Mouse (Mus musculus) embryonic facial prominence, embryonic 13.5 days (tissue): ENCODE data around the gene Ypel5. TPM values are rescaled to one million over a fixed set of nuclear protein-coding genes. Genes with fewer than 3 reads are reported as not detected.

ENCODE experiments used
- ATAC-seq: fragments of 200-750 bp; cut with Nextera tagmentation; 2 replicates; pipeline ENCODE4 v1.8.0; 2017; ENCODE audit warnings: low read depth; ENCODE audit not compliant: insufficient number of reproducible peaks, insufficient read depth, low FRiP score, low TSS enrichment
- H3K27ac ChIP-seq: fragments of 300-500 bp; sonication (generic); 2 replicates; pipeline ENCODE4 v1.5.1; 2015; ENCODE audit warnings: moderate library complexity, mild to moderate bottlenecking, inconsistent platforms
- H3K27me3 ChIP-seq: fragments of 300-500 bp; sonication (generic); 2 replicates; pipeline ENCODE4 v1.6.1; 2015; ENCODE audit warnings: mild to moderate bottlenecking, inconsistent platforms
- H3K36me3 ChIP-seq: fragments of 300-500 bp; sonication (generic); 2 replicates; pipeline ENCODE4 v1.6.1; 2015; ENCODE audit warnings: mild to moderate bottlenecking, inconsistent platforms
- H3K4me1 ChIP-seq: fragments of 300-500 bp; sonication (generic); 2 replicates; pipeline ENCODE4 v1.6.1; 2015; ENCODE audit warnings: inconsistent platforms
- H3K4me2 ChIP-seq: fragments of 300-500 bp; sonication (generic); 2 replicates; pipeline ENCODE4 v1.6.1; 2015; ENCODE audit warnings: moderate library complexity, mild to moderate bottlenecking, inconsistent platforms
- H3K4me3 ChIP-seq: fragments of 300-500 bp; sonication (generic); 2 replicates; pipeline ENCODE4 v1.5.1; 2015; ENCODE audit warnings: mild to moderate bottlenecking, inconsistent platforms
- H3K9ac ChIP-seq: fragments of 300-500 bp; sonication (generic); 2 replicates; pipeline ENCODE4 v1.6.1; 2015; ENCODE audit warnings: mild to moderate bottlenecking, inconsistent platforms
- H3K9me3 ChIP-seq: fragments of 300-500 bp; sonication (generic); 2 replicates; pipeline ENCODE4 v1.6.1; 2016; ENCODE audit warnings: inconsistent platforms
- WGBS: fragments of 180-500 bp; shearing (Covaris S2); methylation state at CpG from one replicate; pipeline ENCODE4 v1.1.7; 2015; ENCODE audit warnings: mixed read lengths; 5-methylcytosine and 5-hydroxymethylcytosine counted together
- polyA plus RNA-seq: library from polyadenylated mRNA; unstranded; fragments of >200 nt; fragmentation: Nextera tagmentation; extraction: Ambion mirVana; gene quantifications from 2 replicates; pipeline ENCODE4 v1.2.1, GENCODE M21; 2015

Ypel5 gene
- polyA plus RNA-seq, result 48.1 and 50.8 TPM in 2 replicates

GRCm38 (mm10) chr17:72836158-72837115, at the start of gene Ypel5:
TSS of gene Ypel5 (plus strand) at chr17:72836453.
- peak; percentile 99 for ATAC-seq
- peak within 1 kb of the TSS; percentile 90 for H3K4me3 ChIP-seq
- H3K4me2 ChIP-seq, result peak within 1 kb of the TSS; percentile 73
- under 1% methylated on average over 65 of the region's 93 CpGs for WGBS
- peaks cover 8% of the 10 kb centered on the region for H3K4me1 ChIP-seq
- H3K9me3 ChIP-seq, result no peaks in the 10 kb centered on the region
- peak within 1 kb of the TSS; percentile 96 for H3K9ac ChIP-seq
- H3K27me3 ChIP-seq, result no peaks in the 10 kb centered on the region
- 0 out of 2 replicates have a peak, but pooled peaks cover 4% of the 10 kb centered on the region for H3K36me3 ChIP-seq
- peak within 1 kb of the TSS; percentile 98 for H3K27ac ChIP-seq

DNA sequence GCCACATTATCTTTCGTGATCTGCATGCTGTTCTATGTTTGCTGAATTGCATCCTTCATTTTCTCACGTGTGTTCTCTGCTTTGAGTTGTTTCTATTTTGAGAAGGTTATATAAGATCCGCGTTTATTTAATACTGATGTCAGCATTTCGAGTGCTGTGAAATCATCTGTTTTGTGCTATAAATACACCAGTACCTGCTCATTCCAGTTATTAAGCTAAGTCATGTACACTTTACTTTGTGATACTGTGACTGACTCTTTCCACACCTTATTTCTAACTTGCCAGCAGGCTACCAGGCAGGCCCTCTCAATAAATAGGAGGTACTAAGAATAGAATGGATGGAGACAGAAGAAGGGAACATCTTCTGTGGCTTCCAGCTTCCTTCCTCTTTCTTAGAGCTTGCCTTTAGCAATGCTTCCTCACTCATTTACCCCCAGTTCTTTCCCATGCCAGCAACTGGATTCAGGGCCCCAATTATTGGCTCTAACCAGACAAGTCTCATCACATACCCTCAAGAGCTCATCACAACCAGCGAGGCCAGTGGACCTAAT, 48.3 kb upstream of the Ypel5 start:
- Histone ChIP-seq H3K4me3 (no peak overlapping the region), H3K27ac (no peak overlapping the region), H3K9ac (no peak overlapping the region), H3K4me2 (no peak overlapping the region), H3K9me3 (no peaks in the 10 kb centered on the region), H3K27me3 (no peaks in the 10 kb centered on the region), H3K36me3 (no peaks in the 10 kb centered on the region), H3K4me1 (no peaks in the 10 kb centered on the region)
- ATAC-seq, result no peak
- 72% methylated on average over 6 of the region's 6 CpGs for whole genome bisulfite sequencing

DNA sequence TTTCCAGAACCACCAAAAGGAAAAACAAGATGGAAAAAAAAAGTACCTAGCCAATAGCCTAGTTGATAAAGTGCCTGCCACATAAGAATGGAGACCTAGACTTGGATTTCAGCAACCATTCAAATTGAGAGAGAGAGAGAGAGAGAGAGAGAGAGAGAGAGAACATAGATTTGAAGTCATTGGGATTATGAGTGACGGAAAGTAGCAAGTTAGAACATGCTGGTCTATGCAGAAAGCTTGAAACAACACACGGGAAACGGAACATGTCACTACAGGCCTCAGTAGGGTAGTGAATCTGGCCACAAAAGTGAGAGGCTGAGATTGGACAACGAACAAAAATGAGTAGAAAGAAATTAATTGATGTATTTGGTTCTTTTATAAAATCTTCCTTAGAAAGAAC, 43.0 kb upstream of the Ypel5 start:
- Histone ChIP-seq H3K9ac (no peak overlapping the region), H3K4me1 (no peaks in the 10 kb centered on the region), H3K4me2 (no peak overlapping the region), H3K9me3 (no peaks in the 10 kb centered on the region), H3K36me3 (no peaks in the 10 kb centered on the region), H3K27ac (no peak overlapping the region), H3K4me3 (no peak overlapping the region), H3K27me3 (no peaks in the 10 kb centered on the region)
- ATAC-seq, result no peak
- WGBS, result 76% methylated on average over 4 of the region's 4 CpGs

GRCm38 (mm10) chr17:72794660-72795059, 41.6 kb upstream of the Ypel5 start:
- Histone ChIP-seq H3K9me3 (no peaks in the 10 kb centered on the region), H3K4me2 (no peak overlapping the region), H3K36me3 (no peaks in the 10 kb centered on the region), H3K27ac (no peak overlapping the region), H3K4me3 (no peak overlapping the region), H3K27me3 (no peaks in the 10 kb centered on the region), H3K9ac (no peak overlapping the region), H3K4me1 (no peaks in the 10 kb centered on the region)
- no peak for ATAC-seq
- 71% methylated on average over 6 of the region's 6 CpGs for WGBS

- Histone ChIP-seq H3K4me1 (no peaks in the 10 kb centered on the region), H3K4me2 (no peak overlapping the region), H3K27me3 (no peaks in the 10 kb centered on the region), H3K36me3 (no peaks in the 10 kb centered on the region), H3K9ac (no peak overlapping the region), H3K9me3 (no peaks in the 10 kb centered on the region), H3K27ac (no peak overlapping the region), H3K4me3 (no peak overlapping the region)
- ATAC-seq, result no peak
- 83% methylated on average over 9 of the region's 9 CpGs for WGBS
These were observed 40.7 kb upstream of the Ypel5 start for GRCm38 (mm10) chr17:72795392-72796047.

GRCm38 (mm10) chr17:72796506-72796905, 39.7 kb upstream of the Ypel5 start:
- Histone ChIP-seq H3K36me3 (no peaks in the 10 kb centered on the region), H3K27ac (no peak overlapping the region), H3K4me3 (no peak overlapping the region), H3K9me3 (no peaks in the 10 kb centered on the region), H3K27me3 (no peaks in the 10 kb centered on the region), H3K4me2 (no peak overlapping the region), H3K9ac (no peak overlapping the region), H3K4me1 (no peaks in the 10 kb centered on the region)
- WGBS, result 80% methylated on average over 3 of the region's 3 CpGs
- no peak for ATAC-seq

- Histone ChIP-seq H3K9ac (no peak overlapping the region), H3K9me3 (no peaks in the 10 kb centered on the region), H3K4me3 (no peak overlapping the region), H3K4me2 (no peak overlapping the region), H3K36me3 (no peaks in the 10 kb centered on the region), H3K4me1 (no peaks in the 10 kb centered on the region), H3K27me3 (no peaks in the 10 kb centered on the region), H3K27ac (no peak overlapping the region)
- 30% methylated on average over 2 of the region's 2 CpGs for WGBS
- no peak for ATAC-seq
These were observed 38.4 kb upstream of the Ypel5 start for GRCm38 (mm10) chr17:72797867-72798266.

DNA sequence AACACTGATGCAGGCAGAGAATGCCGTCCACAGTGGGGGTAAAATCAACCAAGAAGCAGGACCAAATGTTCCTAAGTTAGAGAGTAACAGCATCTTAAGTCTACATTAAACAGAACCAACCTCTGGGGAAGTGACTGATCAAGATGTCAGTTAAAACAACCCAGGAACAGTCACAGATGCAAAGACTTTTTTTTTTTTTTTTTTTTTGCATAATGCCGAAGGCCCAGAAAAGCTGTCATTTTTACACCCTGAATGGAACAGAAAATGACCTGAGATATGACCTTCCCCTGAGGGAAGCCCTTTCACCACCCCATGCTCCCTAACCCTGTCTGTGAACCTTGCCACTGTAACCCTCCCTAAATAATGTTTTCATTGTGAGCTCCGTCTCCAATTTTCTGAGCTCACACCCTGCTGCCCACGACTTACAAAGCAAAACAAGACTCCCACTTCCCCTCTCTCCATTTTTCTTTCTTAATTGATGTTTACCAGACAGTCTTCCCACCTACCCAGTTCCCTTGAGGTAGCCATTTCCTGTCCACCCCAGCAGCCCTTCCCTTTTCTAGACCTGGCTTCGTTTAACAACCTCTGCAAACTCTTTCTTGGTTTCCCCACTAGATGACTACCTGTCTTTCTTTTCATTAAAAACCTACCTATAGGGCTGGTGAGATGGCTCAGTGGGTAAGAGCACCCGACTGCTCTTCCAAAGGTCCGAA, 26.2 kb upstream of the Ypel5 start:
- Histone ChIP-seq H3K36me3 (no peaks in the 10 kb centered on the region), H3K4me2 (no peak overlapping the region), H3K9me3 (no peaks in the 10 kb centered on the region), H3K9ac (no peak overlapping the region), H3K4me1 (peaks cover 5% of the 10 kb centered on the region), H3K4me3 (no peak overlapping the region), H3K27ac (no peak overlapping the region), H3K27me3 (peaks cover 3% of the 10 kb centered on the region; the same call in 1 of the 2 replicates)
- 37% methylated on average over 7 of the region's 7 CpGs for WGBS
- ATAC-seq, result no peak

DNA sequence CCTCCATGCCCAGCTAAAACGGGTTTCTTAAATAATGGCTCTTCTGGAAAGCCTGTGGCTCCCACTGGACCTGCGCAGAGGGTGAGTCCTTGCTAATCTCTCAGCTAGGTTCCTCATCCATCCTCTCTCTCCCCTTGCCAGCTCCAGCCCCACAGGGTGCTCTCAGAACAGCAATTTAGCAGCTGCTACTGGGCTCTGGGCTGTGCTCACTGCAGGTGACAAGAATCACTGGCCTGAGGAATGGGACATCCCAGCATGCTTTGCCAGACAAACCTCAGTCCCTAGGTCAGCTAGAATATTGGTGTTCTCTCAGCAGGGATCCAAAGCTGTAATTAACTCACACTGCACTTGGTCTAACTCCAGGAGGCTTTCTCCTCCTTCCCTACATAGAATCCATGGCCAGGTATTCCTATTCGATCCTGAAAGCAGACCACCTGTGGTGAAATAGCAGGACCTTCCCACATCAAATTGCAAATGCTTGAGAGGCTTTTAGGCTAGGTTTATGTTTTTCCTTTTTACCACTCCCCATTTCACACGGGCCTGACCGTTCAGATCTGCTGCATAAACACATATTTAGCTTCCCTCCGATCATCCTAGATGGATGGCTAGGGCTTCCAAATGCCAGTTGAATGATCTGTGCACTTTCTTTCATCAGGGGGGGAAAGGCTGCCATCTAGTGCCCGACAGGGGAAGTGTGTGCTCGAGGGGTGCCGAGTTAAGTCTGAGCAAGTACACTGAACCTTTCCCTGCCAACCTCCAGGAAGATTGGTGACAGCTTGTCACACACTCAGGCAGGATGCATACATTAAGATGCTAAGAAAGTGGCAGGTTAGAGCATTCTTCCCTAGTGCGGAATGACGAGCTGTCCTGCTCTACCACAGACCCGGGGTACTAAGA, 22.6 kb upstream of the Ypel5 start:
- Histone ChIP-seq H3K4me1 (peaks cover 5% of the 10 kb centered on the region), H3K27ac (no peak overlapping the region), H3K36me3 (no peaks in the 10 kb centered on the region), H3K4me3 (no peak overlapping the region), H3K27me3 (peaks cover 3% of the 10 kb centered on the region; the same call in 1 of the 2 replicates), H3K9me3 (no peaks in the 10 kb centered on the region), H3K4me2 (no peak overlapping the region), H3K9ac (0 out of 2 replicates have a peak overlapping the region, but pooled peaks have one; percentile 16)
- no peak for ATAC-seq
- 13% methylated on average over 12 of the region's 12 CpGs for WGBS

DNA sequence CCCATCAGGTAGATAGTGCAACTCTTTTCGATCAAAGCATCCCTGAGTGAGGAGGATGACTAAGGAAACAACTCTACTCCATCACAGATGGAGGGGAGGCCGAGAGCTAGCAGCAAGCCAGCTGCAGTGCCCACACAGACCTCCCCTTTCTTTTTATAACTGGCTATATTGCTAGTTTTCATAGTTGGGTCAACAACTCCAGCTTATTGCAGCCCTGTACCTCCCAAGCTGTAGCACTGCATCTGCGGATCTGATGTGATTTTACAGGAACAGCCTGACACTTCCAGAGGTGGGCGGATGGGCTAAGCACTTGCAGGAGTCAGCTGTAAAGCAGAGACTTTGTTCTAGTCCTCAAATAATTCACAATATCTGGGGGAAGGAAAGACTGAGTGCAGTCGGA, 18.7 kb upstream of the Ypel5 start:
- ATAC-seq, result no peak
- WGBS, result 78% methylated on average over 5 of the region's 5 CpGs
- Histone ChIP-seq H3K4me2 (no peak overlapping the region), H3K9ac (no peak overlapping the region), H3K36me3 (no peaks in the 10 kb centered on the region), H3K27me3 (peaks cover 3% of the 10 kb centered on the region; the same call in 1 of the 2 replicates), H3K27ac (no peak overlapping the region), H3K9me3 (no peaks in the 10 kb centered on the region), H3K4me3 (no peak overlapping the region), H3K4me1 (peaks cover 10% of the 10 kb centered on the region)
